Mouse (Mus musculus): Measurements from ENCODE around the gene Sgcg. TPM values are rescaled to one million over a fixed set of nuclear protein-coding genes. Genes with fewer than 3 reads are reported as not detected.

Sgcg gene
- total and polyA plus RNA-seq, 2 experiments from 2014 or later: 0.11 to 0.36 TPM

DNA sequence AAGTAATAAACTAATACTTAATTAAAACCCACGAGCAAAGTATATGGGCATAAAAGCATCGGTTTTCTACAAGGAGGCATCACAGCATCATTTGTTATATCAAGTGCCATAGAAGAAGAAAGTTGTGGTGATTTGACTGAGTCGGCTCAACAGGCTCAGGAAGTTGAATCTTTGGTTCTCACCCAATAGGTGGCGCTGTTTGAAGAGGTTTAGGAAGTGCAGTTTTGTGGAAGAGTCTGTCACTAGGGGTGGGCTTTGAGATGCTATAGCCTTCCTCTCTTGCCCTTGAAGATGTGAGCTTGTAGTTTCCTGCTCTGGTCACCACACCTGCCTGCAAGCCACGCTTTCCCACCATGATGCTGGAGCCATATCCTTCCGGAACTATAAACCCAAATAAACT, 15.7 kb downstream of the Sgcg start:
- H3K27me3 ChIP-seq (ENCODE audit: insufficient read depth, low read length): no peaks in the 10 kb centered on the region
- TF ChIP-seq CTCF (IDR thresholded peaks at IDR 0.05): peak; percentile 54
- no peaks in the 10 kb centered on the region for H3K4me1 ChIP-seq (ENCODE audit: insufficient read depth, low read length)
- no peak overlapping the region for H3K4me2 ChIP-seq (ENCODE audit: low read depth, low read length, poor library complexity, severe bottlenecking)
- 47% methylated on average over 6 of the region's 6 CpGs for WGBS
- H3K27ac ChIP-seq (ENCODE audit: low read depth, low read length): no peak overlapping the region
- H3K9ac ChIP-seq (replicated peaks; ENCODE audit: low read length, poor library complexity, severe bottlenecking): no peak overlapping the region
- no peak overlapping the region for H3K4me3 ChIP-seq (ENCODE audit: low read depth, low read length)
- peak; percentile 24 for DNase-seq (ENCODE audit: low spot score)
- ATAC-seq (ENCODE audit: low FRiP score): no peak
- no peaks in the 10 kb centered on the region for H3K36me3 ChIP-seq (ENCODE audit: insufficient read depth, low read length)
- peaks cover under 1% of the 10 kb centered on the region; the same call in 1 of the 2 replicates for H3K9me3 ChIP-seq (ENCODE audit: low read length)

DNA sequence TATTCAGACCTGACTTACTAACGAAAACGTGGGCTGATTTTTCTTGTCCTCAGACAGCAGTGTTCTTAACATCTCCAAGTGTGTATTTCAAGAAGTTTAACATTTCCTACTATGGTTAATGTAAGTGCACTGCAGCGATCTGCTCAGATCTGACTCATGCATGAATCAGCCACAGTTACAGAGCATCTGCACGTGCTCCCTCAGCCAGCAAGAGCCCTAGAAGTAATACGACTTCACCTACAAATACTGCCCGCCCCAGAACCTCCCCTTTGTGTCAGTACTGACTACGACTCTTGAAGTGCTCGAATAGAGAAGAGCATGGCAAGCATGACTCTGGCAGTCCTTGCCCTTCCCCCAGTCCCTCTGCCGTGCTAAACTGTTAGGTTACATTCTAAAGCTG, 19.5 kb downstream of the Sgcg start:
- no peaks in the 10 kb centered on the region for H3K9me3 ChIP-seq (ENCODE audit: low read length)
- H3K27ac ChIP-seq (ENCODE audit: low read depth, low read length): no peak overlapping the region
- no peaks in the 10 kb centered on the region for H3K36me3 ChIP-seq (ENCODE audit: insufficient read depth, low read length)
- H3K27me3 ChIP-seq (ENCODE audit: insufficient read depth, low read length): no peaks in the 10 kb centered on the region
- no peak overlapping the region for H3K4me2 ChIP-seq (ENCODE audit: low read depth, low read length, poor library complexity, severe bottlenecking)
- H3K4me1 ChIP-seq (ENCODE audit: insufficient read depth, low read length): no peaks in the 10 kb centered on the region
- WGBS: 80% methylated on average over 9 of the region's 9 CpGs
- ATAC-seq (ENCODE audit: low FRiP score): no peak
- TF ChIP-seq CTCF (IDR thresholded peaks at IDR 0.05): no peak
- no peak overlapping the region for H3K9ac ChIP-seq (replicated peaks; ENCODE audit: low read length, poor library complexity, severe bottlenecking)
- H3K4me3 ChIP-seq (ENCODE audit: low read depth, low read length): no peak overlapping the region
- no peak for DNase-seq (ENCODE audit: low spot score)

DNA sequence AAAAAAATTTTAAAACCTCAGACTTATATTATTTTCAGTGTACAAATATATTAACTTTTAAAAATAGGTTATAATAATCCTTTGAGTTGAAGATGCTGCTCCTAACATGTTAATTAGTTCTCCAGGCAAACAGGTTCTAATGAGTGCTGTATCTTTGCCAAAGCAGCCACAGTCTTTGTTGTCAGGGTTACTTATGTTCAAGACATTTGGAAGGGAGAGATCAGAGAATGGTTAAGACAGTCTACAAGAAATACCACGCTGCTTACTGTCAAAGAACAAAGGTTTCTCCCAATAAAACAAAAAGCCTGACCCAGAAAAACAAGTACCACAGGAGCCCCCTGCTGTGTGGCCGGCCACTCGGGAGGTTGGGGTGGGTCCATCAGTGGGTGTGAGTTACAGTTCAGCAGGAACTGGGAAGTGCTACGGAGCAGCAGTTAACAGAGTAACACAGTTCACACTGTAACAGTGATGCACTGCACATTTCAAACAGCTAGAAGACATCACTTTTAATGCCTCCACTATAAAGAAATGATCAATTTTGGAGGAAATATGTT, 21.1 kb downstream of the Sgcg start:
- 20% methylated on average over 4 of the region's 4 CpGs for WGBS
- no peak overlapping the region for H3K4me2 ChIP-seq (ENCODE audit: low read depth, low read length, poor library complexity, severe bottlenecking)
- no peaks in the 10 kb centered on the region for H3K36me3 ChIP-seq (ENCODE audit: insufficient read depth, low read length)
- no peaks in the 10 kb centered on the region for H3K9me3 ChIP-seq (ENCODE audit: low read length)
- H3K4me1 ChIP-seq (ENCODE audit: insufficient read depth, low read length): no peaks in the 10 kb centered on the region
- no peak for TF ChIP-seq CTCF (IDR thresholded peaks at IDR 0.05)
- no peak overlapping the region for H3K4me3 ChIP-seq (ENCODE audit: low read depth, low read length)
- no peak overlapping the region for H3K27ac ChIP-seq (ENCODE audit: low read depth, low read length)
- H3K27me3 ChIP-seq (ENCODE audit: insufficient read depth, low read length): no peaks in the 10 kb centered on the region
- peak; percentile 31 for DNase-seq (ENCODE audit: low spot score)
- no peak overlapping the region for H3K9ac ChIP-seq (replicated peaks; ENCODE audit: low read length, poor library complexity, severe bottlenecking)
- no peak for ATAC-seq (ENCODE audit: low FRiP score)

DNA sequence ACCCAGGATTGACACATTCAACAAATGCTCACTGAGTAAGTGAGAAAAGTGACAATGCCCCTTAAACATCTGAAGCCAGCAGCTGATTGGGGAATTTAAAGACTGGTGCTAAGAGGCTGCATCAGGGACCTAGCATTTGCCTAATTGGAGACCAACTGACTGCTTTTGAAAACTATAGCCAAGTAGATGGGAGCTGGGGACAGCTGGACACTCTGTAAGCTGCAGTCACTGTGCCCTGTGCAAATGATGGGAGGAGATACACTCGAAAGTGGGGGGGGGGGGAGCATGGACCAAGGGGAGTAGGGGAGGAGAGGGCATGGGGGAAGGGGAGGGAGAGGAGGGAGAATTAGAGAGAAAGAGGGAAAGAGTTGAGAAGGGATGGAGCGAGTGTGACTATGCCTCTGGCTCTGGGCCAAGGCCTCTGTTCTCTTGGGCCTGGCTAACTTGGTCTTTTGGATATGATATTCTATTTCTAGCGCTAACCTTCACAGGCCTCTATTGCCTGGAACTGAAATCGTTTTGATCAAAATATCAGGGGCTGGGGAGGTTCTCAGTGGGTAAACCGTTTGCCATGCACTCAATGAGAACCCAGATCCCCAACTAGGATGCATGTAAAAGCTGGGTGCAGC, 22.3 kb downstream of the Sgcg start:
- WGBS: 53% methylated on average over 5 of the region's 5 CpGs
- H3K27me3 ChIP-seq (ENCODE audit: insufficient read depth, low read length): no peaks in the 10 kb centered on the region
- no peak overlapping the region for H3K9ac ChIP-seq (replicated peaks; ENCODE audit: low read length, poor library complexity, severe bottlenecking)
- H3K4me2 ChIP-seq (ENCODE audit: low read depth, low read length, poor library complexity, severe bottlenecking): no peak overlapping the region
- no peaks in the 10 kb centered on the region for H3K9me3 ChIP-seq (ENCODE audit: low read length)
- ATAC-seq (ENCODE audit: low FRiP score) (no peak), DNase-seq (ENCODE audit: low spot score) (no peak)
- H3K4me1 ChIP-seq (ENCODE audit: insufficient read depth, low read length): no peaks in the 10 kb centered on the region
- TF ChIP-seq CTCF (IDR thresholded peaks at IDR 0.05): no peak
- H3K27ac ChIP-seq (ENCODE audit: low read depth, low read length): no peak overlapping the region
- H3K4me3 ChIP-seq (ENCODE audit: low read depth, low read length): no peak overlapping the region
- H3K36me3 ChIP-seq (ENCODE audit: insufficient read depth, low read length): no peaks in the 10 kb centered on the region

DNA sequence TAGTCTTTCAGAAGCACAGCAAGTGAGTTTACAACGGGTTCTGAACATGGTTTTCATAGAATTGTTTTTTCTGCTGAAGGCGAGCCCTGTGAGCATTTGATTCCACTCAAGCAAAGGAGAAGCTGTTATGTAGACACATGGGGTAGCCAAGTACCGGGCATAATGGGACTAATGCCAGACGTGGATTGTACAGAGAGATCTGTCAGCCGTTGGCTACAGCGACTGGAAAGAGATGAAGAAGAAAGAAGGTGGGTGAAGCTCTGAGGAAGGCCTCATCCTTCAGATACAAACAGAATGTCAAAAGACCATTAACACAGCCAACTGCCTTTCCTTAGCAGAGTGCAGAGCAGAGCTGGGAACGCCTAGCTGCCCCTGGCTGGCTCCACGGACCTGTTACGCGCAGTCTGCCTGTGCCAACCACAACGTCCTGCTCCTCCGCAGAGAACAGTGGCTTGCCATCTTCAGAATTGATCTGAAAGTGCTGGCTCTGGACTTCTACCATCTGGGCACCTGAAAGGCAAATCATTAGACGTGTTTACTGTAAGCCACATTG, 26.2 kb downstream of the Sgcg start:
- Histone ChIP-seq H3K27ac (ENCODE audit: low read depth, low read length) (no peak overlapping the region), H3K9ac (replicated peaks; ENCODE audit: low read length, poor library complexity, severe bottlenecking) (no peak overlapping the region), H3K4me1 (ENCODE audit: insufficient read depth, low read length) (no peaks in the 10 kb centered on the region), H3K4me2 (ENCODE audit: low read depth, low read length, poor library complexity, severe bottlenecking) (no peak overlapping the region), H3K36me3 (ENCODE audit: insufficient read depth, low read length) (no peaks in the 10 kb centered on the region), H3K9me3 (ENCODE audit: low read length) (no peaks in the 10 kb centered on the region), H3K4me3 (ENCODE audit: low read depth, low read length) (no peak overlapping the region), H3K27me3 (ENCODE audit: insufficient read depth, low read length) (no peaks in the 10 kb centered on the region)
- ATAC-seq (ENCODE audit: low FRiP score): no peak
- no peak for TF ChIP-seq CTCF (IDR thresholded peaks at IDR 0.05)
- 81% methylated on average over 13 of the region's 13 CpGs for WGBS
- peak; percentile 65 for DNase-seq (ENCODE audit: low spot score)

DNA sequence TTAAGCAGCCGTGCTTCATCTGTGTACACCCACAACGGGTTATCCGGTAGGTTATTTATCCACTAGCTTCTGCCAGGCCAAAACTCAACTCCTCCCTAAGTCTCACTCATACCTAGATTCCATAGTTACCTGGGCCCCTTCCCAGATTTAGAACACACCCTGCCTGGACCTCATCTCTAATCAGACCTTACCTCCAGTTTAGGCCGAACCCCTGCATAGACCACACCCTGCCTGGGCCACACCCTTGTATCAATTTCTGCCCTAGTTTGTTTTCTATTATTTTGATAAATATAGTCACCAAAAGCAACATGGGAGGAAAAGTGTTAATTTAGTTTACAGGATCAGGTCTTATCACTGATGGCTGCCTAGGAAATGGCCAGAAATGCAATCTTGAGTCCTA, 28.1 kb downstream of the Sgcg start:
- no peaks in the 10 kb centered on the region for H3K9me3 ChIP-seq (ENCODE audit: low read length)
- no peaks in the 10 kb centered on the region for H3K36me3 ChIP-seq (ENCODE audit: insufficient read depth, low read length)
- H3K27me3 ChIP-seq (ENCODE audit: insufficient read depth, low read length): no peaks in the 10 kb centered on the region
- no peak overlapping the region for H3K9ac ChIP-seq (replicated peaks; ENCODE audit: low read length, poor library complexity, severe bottlenecking)
- no peak for ATAC-seq (ENCODE audit: low FRiP score)
- H3K27ac ChIP-seq (ENCODE audit: low read depth, low read length): no peak overlapping the region
- no peaks in the 10 kb centered on the region for H3K4me1 ChIP-seq (ENCODE audit: insufficient read depth, low read length)
- no peak for TF ChIP-seq CTCF (IDR thresholded peaks at IDR 0.05)
- WGBS: over 99% methylated on average over 4 of the region's 4 CpGs
- DNase-seq (ENCODE audit: low spot score): no peak
- no peak overlapping the region for H3K4me2 ChIP-seq (ENCODE audit: low read depth, low read length, poor library complexity, severe bottlenecking)
- H3K4me3 ChIP-seq (ENCODE audit: low read depth, low read length): no peak overlapping the region

Data from midbrain, postnatal 0 days (tissue).